Mouse (Mus musculus): ENCODE measurements around the gene Wipi2.

GRCm38 (mm10) chr5:142701651-142702510 is 74.4 kb downstream of the Wipi2 start:
- TF ChIP-seq CTCF (IDR thresholded peaks at IDR 0.05 in 2 of 3, conservative IDR thresholded peaks at IDR 0.05 in 1 of 3; ENCODE audit: control insufficient read depth in 1 of 3, insufficient read depth in 1 of 3, low read depth in 2 of 3, low read length in 3 of 3, poor library complexity in 1 of 3, severe bottlenecking in 1 of 3) = no peak
- no peak for TF ChIP-seq ZNF384 (IDR thresholded peaks at IDR 0.05; ENCODE audit: low read depth, low read length)
- TF ChIP-seq SIN3A (IDR thresholded peaks at IDR 0.05; ENCODE audit: low read length) = no peak

Data from MEL (cell line).